Mouse (Mus musculus) midbrain, embryonic 10.5 days (tissue): ENCODE results near the gene Lysmd4. TPM values are rescaled to one million over a fixed set of nuclear protein-coding genes. Genes with fewer than 3 reads are reported as not detected.
"Not testable (repeated sequence)": the region's sequence is repeated elsewhere in the genome, so short reads cannot be mapped to it uniquely, and the experiment has no call there.

Experiments
- DNase-seq: peaks from one replicate; pipeline ENCODE4 v3.0.0-alpha.2; 2017; ENCODE audit warnings: low spot score
- H3K27ac ChIP-seq: fragments of 300-500 bp; sonication (generic); replicated peaks from 2 replicates; pipeline ENCODE4 v1.5.1; 2016; ENCODE audit warnings: mild to moderate bottlenecking
- H3K27me3 ChIP-seq: fragments of 300-500 bp; sonication (generic); 2 replicates; pipeline ENCODE4 v1.6.1; 2016; ENCODE audit warnings: low read depth, mild to moderate bottlenecking; ENCODE audit not compliant: poor library complexity, severe bottlenecking
- H3K36me3 ChIP-seq: fragments of 300-500 bp; sonication (generic); 2 replicates; pipeline ENCODE4 v1.6.1; 2016; ENCODE audit warnings: mild to moderate bottlenecking, moderate library complexity
- H3K4me1 ChIP-seq: fragments of 300-500 bp; sonication (generic); 2 replicates; pipeline ENCODE4 v1.6.1; 2016
- H3K4me3 ChIP-seq: fragments of 300-500 bp; sonication (generic); 2 replicates; pipeline ENCODE4 v1.5.1; 2016; ENCODE audit warnings: mild to moderate bottlenecking, moderate library complexity
- H3K9me3 ChIP-seq: fragments of 300-500 bp; sonication (generic); replicated peaks from 2 replicates; pipeline ENCODE4 v1.6.1; 2016; ENCODE audit warnings: mild to moderate bottlenecking
- WGBS: fragments of 180-500 bp; shearing (Covaris S2); methylation state at CpG from one replicate; pipeline ENCODE4 v1.1.7; 2016; 5-methylcytosine and 5-hydroxymethylcytosine counted together
- polyA plus RNA-seq: library from polyadenylated mRNA; unstranded; fragments of >200 nt; fragmentation: Nextera tagmentation; extraction: Ambion mirVana; gene quantifications from 2 replicates; pipeline ENCODE4 v1.2.1, GENCODE M21; 2016

The Lysmd4 gene
- polyA plus RNA-seq, 1 experiment from 2014 or later: 13.0 TPM

GRCm38 (mm10) chr7:67237752-67238151 lies 15.4 kb downstream of the Lysmd4 start:
- 95% methylated on average over 2 of the region's 2 CpGs for WGBS
- Histone ChIP-seq H3K27ac (no peak overlapping the region), H3K4me3 (no peak overlapping the region), H3K36me3 (peaks cover 54% of the 10 kb centered on the region), H3K27me3 (no peaks in the 10 kb centered on the region), H3K4me1 (no peaks in the 10 kb centered on the region), H3K9me3 (no peaks in the 10 kb centered on the region)
- DNase-seq: no peak

GRCm38 (mm10) chr7:67241969-67242368 lies 19.6 kb downstream of the Lysmd4 start:
- DNase-seq: no peak
- H3K4me1 ChIP-seq: no peaks in the 10 kb centered on the region
- H3K27ac ChIP-seq: no peak overlapping the region
- H3K36me3 ChIP-seq: peaks cover 24% of the 10 kb centered on the region
- H3K9me3 ChIP-seq: no peaks in the 10 kb centered on the region
- H3K27me3 ChIP-seq: no peaks in the 10 kb centered on the region
- H3K4me3 ChIP-seq: no peak overlapping the region
- 95% methylated on average over 3 of the region's 3 CpGs for WGBS

DNA sequence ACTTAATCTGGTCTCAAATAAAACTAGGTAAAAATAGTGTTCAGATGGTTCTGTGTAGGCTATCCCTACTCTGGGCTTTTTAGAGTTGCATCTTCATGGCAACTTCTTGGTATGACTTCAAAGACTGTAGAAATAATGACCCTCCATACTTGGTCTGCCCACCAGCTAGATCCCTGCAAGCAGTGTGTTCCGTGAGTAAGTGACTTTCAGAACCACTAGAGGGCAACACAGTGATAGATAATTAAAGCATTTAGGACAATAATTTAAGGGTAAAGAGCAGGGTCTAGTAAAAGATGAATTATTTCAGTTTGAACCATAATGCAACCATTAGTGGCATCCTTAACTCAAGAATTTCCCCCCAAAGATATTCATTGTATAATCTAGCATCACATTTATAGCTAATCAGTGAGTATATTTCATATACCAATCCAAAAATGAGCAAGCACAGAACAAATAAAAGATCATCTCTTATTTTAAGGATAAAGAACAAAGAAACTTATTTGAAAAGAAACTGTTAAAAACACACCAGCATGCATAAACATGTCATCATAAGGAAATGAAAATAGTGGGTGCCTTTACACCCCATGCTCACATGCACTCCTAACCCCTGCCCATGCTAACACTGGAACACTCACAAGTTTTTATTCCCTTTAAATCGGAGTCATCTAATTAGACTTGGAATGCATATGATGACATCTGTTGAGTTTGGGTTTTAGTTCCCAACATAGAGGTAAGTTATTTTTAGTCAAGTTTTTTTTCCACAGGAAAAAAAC lies 21.0 kb downstream of the Lysmd4 start:
- Histone ChIP-seq H3K9me3 (no peaks in the 10 kb centered on the region), H3K27me3 (no peaks in the 10 kb centered on the region), H3K27ac (no peak overlapping the region), H3K36me3 (peaks cover 16% of the 10 kb centered on the region), H3K4me1 (no peaks in the 10 kb centered on the region), H3K4me3 (no peak overlapping the region)
- 64% methylated on average over 2 of the region's 2 CpGs for WGBS
- no peak for DNase-seq

- Histone ChIP-seq H3K4me3 (no peak overlapping the region), H3K27ac (no peak overlapping the region), H3K4me1 (no peaks in the 10 kb centered on the region), H3K27me3 (no peaks in the 10 kb centered on the region), H3K36me3 (peaks cover 11% of the 10 kb centered on the region), H3K9me3 (no peaks in the 10 kb centered on the region)
- 79% methylated on average over 4 of the region's 4 CpGs for WGBS
- no peak for DNase-seq
Observed at GRCm38 (mm10) chr7:67243894-67244282, 21.5 kb downstream of the Lysmd4 start.

DNA sequence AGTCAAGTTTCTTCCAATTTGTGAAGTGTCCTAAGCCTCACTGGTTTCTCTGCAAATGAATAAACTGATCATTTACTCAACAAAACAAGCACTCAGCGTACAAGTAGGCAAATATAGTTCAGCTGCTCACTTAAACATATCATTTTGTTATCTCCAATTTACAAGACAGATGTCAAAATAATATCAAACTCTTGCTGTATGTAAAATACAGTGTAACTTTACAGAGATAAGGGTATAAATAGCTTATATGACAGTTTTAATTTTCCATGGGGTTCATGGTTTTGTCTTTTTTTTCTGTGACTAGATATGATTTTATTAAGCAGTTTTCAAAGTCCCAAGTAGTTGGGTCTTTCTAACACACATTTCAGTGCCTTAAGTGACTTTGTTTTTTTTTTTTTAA lies 22.9 kb downstream of the Lysmd4 start:
- no peaks in the 10 kb centered on the region for H3K9me3 ChIP-seq
- WGBS: 91% methylated on average over 1 of the region's 1 CpGs
- H3K27me3 ChIP-seq: no peaks in the 10 kb centered on the region
- H3K4me1 ChIP-seq: no peaks in the 10 kb centered on the region
- H3K27ac ChIP-seq: no peak overlapping the region
- H3K36me3 ChIP-seq: peaks cover 11% of the 10 kb centered on the region; the same call in 1 of the 2 replicates
- H3K4me3 ChIP-seq: no peak overlapping the region
- DNase-seq: no peak

- no peaks in the 10 kb centered on the region for H3K9me3 ChIP-seq
- no peak overlapping the region for H3K27ac ChIP-seq
- no peaks in the 10 kb centered on the region for H3K4me1 ChIP-seq
- peaks cover 11% of the 10 kb centered on the region; the same call in 1 of the 2 replicates for H3K36me3 ChIP-seq
- WGBS: 86% methylated on average over 2 of the region's 2 CpGs
- DNase-seq: no peak
- no peak overlapping the region for H3K4me3 ChIP-seq
- H3K27me3 ChIP-seq: no peaks in the 10 kb centered on the region
Observed at GRCm38 (mm10) chr7:67246067-67246466, 23.7 kb downstream of the Lysmd4 start.

GRCm38 (mm10) chr7:67259828-67260563 lies 37.7 kb downstream of the Lysmd4 start:
- Histone ChIP-seq H3K4me3 (no peak overlapping the region), H3K9me3 (no peaks in the 10 kb centered on the region), H3K36me3 (peaks cover 27% of the 10 kb centered on the region), H3K4me1 (no peaks in the 10 kb centered on the region), H3K27ac (no peak overlapping the region), H3K27me3 (no peaks in the 10 kb centered on the region)
- no peak for DNase-seq
- WGBS: 93% methylated on average over 4 of the region's 4 CpGs

GRCm38 (mm10) chr7:67270447-67270846 lies 48.1 kb downstream of the Lysmd4 start:
- not testable (repeated sequence) for H3K4me1 ChIP-seq, H3K4me3 ChIP-seq, H3K27ac ChIP-seq, H3K27me3 ChIP-seq, DNase-seq, H3K36me3 ChIP-seq, H3K9me3 ChIP-seq
- 93% methylated on average over 4 of the region's 4 CpGs for WGBS

GRCm38 (mm10) chr7:67283581-67283980 lies 61.2 kb downstream of the Lysmd4 start:
- DNase-seq: no peak
- 93% methylated on average over 6 of the region's 6 CpGs for WGBS

DNA sequence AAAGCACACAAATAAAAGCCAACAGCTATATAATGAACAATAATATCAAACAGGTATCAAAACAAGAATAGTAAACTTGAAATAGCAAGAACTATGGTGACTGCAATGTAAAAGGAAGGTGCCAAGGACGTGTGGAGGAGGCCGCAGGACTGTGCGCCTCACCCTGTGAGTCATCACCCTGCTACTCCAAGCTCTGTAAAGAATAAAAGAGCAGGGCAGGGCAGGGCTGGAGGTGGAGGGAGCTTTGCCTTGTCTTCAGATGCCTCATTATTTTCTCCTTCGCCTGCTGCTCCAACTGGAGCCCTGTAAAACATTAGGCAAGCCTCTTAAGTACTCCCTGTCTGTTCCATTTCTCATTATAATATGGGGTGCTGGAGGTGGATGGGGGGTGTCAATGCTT lies 65.1 kb downstream of the Lysmd4 start:
- no peaks in the 10 kb centered on the region for H3K27me3 ChIP-seq
- no peak overlapping the region for H3K27ac ChIP-seq
- H3K4me3 ChIP-seq: no peak overlapping the region
- H3K4me1 ChIP-seq: no peaks in the 10 kb centered on the region
- H3K36me3 ChIP-seq: 0 out of 2 replicates have a peak, but pooled peaks cover 3% of the 10 kb centered on the region
- no peak for DNase-seq
- H3K9me3 ChIP-seq: no peaks in the 10 kb centered on the region
- WGBS: 90% methylated on average over 4 of the region's 4 CpGs

More at GRCm38 (mm10) chr7:67283581-67283980, 61.2 kb downstream of the Lysmd4 start:
- Histone ChIP-seq H3K36me3 (0 out of 2 replicates have a peak, but pooled peaks cover 3% of the 10 kb centered on the region), H3K27me3 (no peaks in the 10 kb centered on the region), H3K4me3 (no peak overlapping the region), H3K4me1 (no peaks in the 10 kb centered on the region), H3K27ac (no peak overlapping the region), H3K9me3 (no peaks in the 10 kb centered on the region)

GRCm38 (mm10) chr7:67291356-67291755 lies 69.0 kb downstream of the Lysmd4 start:
- no peaks in the 10 kb centered on the region for H3K9me3 ChIP-seq
- no peak overlapping the region for H3K4me3 ChIP-seq
- DNase-seq: no peak
- H3K27ac ChIP-seq: no peak overlapping the region
- H3K27me3 ChIP-seq: no peaks in the 10 kb centered on the region
- WGBS: 97% methylated on average over 1 of the region's 1 CpGs
- 0 out of 2 replicates have a peak, but pooled peaks cover 3% of the 10 kb centered on the region for H3K36me3 ChIP-seq
- no peaks in the 10 kb centered on the region for H3K4me1 ChIP-seq

DNA sequence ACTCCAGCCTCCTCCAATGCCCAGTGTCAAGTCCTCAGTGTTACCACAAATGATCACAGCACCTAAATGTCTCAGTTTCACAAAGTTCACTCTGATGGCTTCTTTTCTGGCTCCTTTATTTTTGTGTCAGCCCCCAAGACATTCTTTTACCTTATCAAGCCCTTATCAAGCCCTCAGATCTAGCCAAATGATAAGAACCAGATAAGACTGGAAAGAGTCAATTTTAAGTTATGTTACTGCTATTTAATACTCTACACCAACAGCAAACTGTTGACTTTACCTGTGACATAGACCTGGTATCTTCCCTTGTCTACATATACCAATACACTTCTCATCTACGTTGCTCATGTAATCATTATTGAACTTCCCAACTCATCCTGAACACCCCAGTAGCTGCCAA lies 74.1 kb downstream of the Lysmd4 start:
- WGBS: 95% methylated on average over 1 of the region's 1 CpGs
- Histone ChIP-seq H3K9me3 (no peaks in the 10 kb centered on the region), H3K27ac (no peak overlapping the region), H3K4me3 (no peak overlapping the region), H3K27me3 (no peaks in the 10 kb centered on the region), H3K36me3 (no peaks in the 10 kb centered on the region), H3K4me1 (no peaks in the 10 kb centered on the region)
- DNase-seq: no peak

- 90% methylated on average over 3 of the region's 3 CpGs for WGBS
- H3K27ac ChIP-seq: no peak overlapping the region
- H3K27me3 ChIP-seq: no peaks in the 10 kb centered on the region
- peaks cover 10% of the 10 kb centered on the region for H3K36me3 ChIP-seq
- no peaks in the 10 kb centered on the region for H3K9me3 ChIP-seq
- no peak for DNase-seq
- no peak overlapping the region for H3K4me3 ChIP-seq
- no peaks in the 10 kb centered on the region for H3K4me1 ChIP-seq
Observed at GRCm38 (mm10) chr7:67304937-67305336, 82.6 kb downstream of the Lysmd4 start.
